Mouse (Mus musculus): ENCODE data around the gene Tmx4.
A peak's percentile ranks its signal among the peaks of the same experiment; 100 is the strongest.
"Not testable (repeated sequence)": the region's sequence is repeated elsewhere in the genome, so short reads cannot be mapped to it uniquely, and the experiment has no call there.

The Tmx4 gene

DNA sequence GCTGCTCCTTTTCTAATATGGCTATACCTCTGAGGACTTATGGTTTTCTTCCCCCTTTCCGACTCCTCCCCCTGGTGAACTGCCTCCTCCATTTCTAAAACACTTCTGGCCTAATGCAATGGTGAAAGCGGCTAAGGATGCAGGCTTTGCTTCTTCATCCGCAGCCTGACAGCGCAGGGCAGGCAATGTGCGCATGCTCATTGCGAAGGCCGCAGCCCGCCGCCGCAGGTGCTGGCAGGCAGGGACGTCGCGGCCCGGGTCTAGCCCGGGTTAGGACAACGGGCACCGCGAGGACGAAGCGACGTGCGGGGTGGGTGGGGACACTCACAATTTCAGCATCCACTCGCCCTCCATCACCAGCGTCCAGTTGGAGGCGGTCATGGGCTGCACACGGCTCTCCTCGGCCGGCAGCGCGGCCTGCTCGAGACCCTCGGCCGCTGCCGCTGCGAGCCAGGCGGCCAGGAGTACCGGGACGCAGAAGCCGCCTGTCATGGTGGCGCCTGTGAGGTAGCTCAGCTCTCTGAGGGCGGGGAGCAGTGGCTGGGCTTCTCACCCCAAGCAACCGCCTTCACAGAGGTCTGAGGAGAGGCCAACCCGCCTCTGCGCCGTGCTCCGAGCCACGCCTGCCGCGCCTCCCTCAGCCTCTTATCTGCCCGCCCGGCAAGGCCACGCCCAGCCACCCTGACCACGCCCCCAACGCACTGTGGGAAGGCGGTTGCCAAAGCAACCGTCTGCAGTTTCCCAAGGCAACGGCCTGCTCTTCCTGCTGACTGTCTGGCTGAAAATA lies at the start of gene Tmx4:
TSS of gene Tmx4 (minus strand) at position 632 of the 787 bp plus-strand sequence.
- peak; percentile 98 for DNase-seq (ENCODE audit: low spot score)

DNA sequence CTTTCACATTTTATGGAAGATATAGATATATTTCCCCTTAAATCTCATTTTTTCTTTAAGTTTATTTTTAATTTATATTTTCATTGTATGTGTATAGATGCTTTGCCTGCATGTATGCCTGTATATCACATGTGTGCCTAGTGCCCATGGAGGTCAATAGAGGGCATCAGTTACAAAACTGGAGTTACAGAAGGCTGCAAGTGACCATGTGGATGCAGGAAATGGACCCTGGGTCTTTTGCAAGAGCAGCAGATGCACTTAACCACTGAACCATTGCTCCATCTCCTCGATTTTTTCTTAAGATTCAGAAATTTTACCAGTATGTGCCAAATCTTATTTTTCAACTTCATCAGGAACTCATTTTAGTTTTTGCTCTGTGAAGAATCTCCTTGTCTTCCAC lies 48.2 kb upstream of the Tmx4 start:
- DNase-seq (ENCODE audit: low spot score), result no peak

DNA sequence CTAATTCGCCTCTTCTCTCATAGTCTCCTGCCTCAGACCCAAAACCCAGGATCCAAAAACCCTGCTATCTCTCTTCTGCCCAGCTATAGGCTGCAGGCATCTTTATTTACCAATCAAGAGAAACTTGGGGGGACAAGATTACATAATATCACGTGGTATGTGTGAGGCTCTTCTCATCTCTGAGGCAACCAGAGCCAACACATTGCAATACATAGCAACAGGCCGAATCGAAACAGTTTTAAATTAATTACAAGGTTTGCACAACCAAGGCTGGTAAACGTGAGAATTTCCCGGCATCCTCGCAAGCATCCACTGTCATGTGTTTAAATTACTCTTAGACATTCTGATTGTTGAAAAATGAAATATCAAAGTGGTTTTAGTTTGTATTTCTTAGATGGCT lies 47.1 kb upstream of the Tmx4 start:
- DNase-seq (ENCODE audit: low spot score), result no peak

DNA sequence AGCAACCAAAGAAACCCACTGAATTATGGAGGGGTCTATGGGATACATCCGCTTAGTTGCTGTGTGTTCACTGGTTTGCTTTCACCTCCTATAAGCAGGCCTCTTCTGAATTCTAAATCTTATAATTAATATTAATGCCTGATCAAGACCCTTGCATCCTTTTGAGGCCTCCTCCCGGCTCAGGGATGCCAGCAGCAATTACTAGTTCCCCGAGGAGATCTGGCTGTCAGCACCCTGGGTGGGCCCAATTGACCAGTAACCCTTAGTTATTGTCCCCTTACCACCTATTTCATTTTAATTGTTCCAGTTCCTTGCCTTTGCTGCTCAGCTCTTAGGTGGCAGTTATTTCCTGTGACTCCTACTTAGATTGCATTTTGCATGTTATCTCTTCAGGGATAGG lies 38.4 kb upstream of the Tmx4 start:
- DNase-seq (ENCODE audit: low spot score), result no peak

DNA sequence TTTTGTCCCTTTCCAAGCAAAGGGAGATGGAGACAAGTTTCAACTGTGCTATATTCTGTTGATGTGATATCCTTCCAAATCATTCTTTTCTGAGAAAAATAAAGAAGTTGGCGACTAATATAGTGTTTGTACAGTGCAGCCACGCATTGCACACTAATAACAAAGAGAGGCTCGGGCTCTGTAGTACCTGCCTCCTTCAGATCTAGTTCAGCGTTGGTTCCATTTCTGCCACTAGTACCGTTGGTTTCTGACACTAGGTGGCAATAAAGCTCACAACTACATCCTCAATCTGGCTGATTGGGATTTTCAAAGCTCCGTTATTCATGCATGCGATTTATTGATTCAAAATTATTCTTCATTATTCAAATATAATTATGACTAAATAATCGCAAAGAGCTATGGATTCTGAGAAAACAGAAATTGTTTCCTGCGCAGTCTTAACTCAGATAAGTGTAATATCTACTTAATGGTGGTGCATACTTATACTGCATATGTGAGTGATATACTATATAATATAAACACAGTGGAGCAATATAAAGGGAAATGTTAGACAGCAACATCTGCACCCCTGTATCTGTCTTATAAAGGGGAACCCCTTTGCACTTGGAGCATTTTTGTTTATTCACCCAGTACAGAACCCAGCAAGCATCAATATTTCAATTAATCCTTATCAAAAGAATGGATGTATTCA lies 37.5 kb upstream of the Tmx4 start:
- DNase-seq (ENCODE audit: low spot score), result no peak

DNA sequence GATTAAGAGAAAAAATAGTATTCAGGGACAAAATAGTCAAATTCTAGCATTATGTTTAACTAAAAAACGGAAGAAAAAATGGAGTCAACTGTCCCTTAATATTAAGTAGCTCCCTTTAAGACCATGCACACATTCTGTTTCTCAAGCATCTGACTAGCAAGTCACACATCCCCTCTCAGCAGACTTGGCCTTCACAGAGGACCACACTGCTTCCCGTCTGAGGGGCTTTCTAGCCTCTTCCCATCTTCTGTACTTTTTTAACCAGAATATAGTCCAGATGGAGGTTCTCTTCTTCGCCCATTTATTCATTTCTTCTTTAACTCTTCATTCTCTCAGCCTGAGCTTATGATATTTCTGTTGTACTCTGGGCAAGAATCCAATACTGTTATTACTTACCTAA lies 35.6 kb upstream of the Tmx4 start:
- DNase-seq (ENCODE audit: low spot score), result no peak

DNA sequence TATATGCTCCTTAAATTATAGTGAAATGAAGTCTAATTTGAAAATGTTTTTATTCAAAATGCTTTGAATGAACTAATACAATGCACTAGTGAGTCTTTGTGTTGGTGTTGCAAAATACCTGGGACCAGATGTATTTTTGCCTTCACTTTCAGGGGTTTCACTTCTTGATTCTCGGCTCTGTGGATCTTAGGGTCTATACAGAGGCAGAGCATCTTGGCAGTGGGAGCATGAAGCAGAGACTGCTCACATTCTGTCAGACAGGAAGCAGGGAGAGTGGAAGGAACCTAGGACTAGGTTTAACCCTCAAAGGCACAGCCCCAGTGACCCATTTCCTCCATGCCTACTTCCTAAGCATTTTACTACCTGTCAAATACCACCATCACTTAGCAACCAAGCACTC lies 31.5 kb upstream of the Tmx4 start:
- DNase-seq (ENCODE audit: low spot score), result no peak

DNA sequence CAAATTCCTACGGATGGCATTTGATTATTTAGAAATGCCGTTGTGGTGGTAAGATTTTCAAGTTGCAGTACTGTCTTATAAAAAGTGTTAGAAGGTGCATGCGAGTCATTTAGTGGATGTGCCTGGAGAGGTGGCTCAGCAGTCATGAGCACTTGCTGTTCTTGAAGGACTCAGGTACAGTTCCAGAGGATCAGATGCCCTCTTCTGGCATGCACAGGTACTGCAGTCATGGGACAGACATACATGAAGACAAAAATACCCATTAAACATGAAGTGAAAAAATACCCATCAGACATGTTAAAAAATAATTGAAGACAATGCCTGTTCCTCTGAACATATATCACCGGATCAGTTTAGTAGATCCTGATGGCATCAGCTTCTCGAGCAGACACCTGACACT lies 29.7 kb upstream of the Tmx4 start:
- DNase-seq (ENCODE audit: low spot score), result peak; percentile 16

DNA sequence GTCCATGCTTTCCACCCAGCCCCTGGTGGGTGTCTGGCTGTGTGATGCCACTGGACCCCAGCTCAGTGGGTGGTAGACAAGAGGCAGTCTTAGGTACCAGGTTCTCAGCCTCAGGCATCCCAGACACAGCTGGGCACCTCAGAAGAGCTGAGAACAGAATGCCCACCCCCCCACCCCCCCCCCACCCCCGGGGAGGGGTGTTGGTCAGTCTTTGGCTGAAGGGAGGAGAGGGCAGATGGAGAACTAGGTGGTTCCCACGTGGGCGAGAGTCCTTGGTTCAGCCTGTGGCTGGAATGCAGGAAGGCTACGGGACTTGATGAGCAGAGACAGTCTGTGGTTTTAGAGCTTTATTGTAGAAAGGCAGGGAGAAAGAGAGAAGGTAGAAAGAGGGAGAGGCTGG lies 12.5 kb upstream of the Tmx4 start:
- DNase-seq (ENCODE audit: low spot score), result no peak

DNA sequence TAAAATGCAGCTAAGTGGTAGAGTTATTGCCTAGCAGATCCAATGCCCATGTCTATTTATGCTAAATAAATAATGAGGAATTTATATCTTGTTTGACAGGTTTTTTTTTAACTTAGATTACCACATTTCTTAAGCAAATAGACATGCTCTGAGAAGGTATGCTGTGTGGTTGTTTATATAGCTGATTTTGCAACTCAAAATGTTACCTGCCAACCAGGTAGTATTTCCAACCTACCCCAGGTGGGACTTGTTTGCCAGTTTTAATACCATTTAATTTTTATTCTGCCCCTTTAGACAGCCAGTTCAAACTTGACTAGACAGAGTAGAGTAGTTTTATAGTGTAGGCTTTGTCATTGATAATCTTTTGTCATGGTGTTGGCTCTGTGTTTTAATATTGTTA lies 10.7 kb upstream of the Tmx4 start:
- DNase-seq (ENCODE audit: low spot score), result no peak

DNA sequence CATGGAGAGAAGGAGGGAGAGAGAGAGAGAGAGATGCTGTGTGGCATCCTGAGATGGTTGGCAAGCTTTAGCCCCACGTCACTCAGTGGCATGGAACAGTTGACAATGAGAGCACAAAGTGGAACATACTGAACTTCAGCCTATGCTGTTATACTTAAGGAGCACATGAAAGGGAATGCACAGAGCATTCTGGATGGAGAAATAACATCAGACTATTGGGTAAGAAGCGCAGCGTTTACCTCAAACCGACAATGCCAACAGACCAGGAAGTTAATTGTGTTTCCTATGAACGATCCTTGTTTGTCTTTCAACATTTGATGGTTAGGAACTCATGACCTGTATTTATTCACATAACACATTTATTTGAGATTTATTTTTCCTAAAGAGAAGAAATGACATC lies 8.8 kb upstream of the Tmx4 start:
- DNase-seq (ENCODE audit: low spot score), result no peak

DNA sequence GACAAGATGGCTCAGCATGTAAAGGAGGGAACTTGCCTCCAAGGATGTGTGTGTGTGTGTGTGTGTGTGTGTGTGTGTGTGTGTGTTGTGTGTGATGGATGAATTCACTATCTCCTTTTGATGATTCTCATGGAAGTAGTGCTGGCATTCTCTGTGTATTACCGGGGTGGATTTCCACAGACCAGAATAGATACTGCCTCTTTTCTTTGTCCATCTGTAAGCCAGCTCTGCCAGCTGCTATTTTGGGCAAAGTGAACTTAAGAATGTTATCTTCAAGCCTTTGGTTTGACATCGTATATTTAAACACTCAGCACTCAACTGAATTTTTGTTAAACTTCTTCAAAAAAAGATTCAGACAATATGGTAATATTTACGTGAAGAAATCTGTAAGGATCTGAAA lies 5.1 kb upstream of the Tmx4 start:
- no peak for DNase-seq (ENCODE audit: low spot score)

DNA sequence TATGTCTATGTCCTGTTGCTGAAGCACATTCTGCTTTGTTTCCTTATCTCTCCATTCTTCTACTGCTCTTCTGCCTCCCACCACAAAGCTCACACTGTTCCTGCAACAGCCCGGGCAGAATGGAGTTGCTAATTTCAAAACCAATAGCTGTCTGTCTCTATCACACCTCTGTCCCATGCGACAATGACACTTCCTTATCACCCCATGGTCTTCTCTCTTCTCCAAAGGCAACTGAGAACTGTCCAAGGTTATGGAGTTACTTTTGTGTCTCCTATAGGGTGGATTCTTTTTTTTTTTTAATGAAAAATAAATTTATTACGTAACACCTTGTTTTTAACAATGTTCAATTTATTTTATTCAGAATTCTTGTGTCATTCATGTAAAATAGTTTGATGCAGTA lies 1.8 kb upstream of the Tmx4 start:
- no peak for DNase-seq (ENCODE audit: low spot score)

DNA sequence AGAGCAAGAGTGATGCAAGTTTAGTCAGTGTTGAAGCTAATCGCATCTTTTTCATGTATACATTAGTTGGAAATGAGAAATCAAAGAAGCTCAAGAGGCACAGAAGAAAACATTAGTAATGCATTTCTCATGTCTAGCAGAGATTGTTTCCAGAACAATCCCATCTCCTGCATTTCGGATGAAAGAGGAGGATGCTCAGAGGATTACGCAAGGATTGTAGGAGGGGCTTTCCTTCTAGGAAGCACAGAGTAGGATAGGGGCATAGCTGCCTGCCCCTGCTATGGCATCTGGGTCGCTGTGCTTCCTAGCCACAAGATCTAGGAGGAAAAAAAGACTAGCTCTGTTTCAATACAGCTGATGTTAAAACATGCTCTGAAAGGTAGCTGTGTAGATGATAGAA lies 1.2 kb upstream of the Tmx4 start:
- no peak for DNase-seq (ENCODE audit: low spot score)

DNA sequence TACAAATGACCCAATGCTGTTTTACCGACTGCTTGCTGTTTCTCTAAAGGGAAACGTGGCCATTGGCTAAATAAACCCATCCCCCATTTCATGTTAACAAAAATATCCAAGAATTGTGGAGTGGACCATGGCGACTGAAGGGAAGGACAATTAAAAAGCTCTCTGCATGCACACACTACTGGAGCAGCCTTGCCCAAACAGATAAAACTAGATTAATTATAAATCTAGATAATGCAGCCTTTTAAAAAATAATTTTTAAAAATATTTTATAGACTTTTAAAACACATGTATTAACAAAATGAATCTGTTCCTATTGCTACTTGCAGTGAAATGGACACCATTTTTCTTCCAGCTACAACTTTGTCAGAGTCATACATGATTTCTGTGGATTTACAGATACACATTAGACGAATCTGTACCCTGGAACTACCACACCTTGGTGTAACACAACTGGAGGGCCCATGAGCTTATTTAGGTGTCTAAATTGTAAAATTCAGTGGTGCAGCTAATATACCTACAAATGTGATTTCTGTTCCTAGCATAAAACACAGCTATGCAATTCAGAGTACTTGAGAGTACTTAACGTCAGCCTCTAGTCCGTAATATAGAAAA lies 462 bp upstream of the Tmx4 start:
- DNase-seq (ENCODE audit: low spot score), result no peak

DNA sequence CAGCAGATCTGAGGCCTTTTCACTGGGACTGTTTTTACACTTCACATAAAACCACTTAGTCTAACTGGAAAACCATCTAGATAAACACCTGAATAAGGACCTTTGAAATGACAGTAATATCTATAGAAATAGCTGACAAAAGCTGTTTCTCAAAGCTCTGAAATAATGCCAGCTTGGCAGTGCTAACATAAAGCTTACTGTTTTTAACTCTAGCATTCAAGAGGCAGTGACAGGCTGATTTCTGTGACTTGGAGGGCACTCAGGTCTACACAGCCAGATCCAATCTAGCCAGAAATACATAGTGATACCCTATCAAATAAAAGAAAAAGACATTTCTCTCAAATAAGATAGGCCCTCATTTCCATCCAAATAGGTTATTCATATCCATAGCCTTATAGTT lies 1.6 kb downstream of the Tmx4 start:
- no peak for DNase-seq (ENCODE audit: low spot score)

DNA sequence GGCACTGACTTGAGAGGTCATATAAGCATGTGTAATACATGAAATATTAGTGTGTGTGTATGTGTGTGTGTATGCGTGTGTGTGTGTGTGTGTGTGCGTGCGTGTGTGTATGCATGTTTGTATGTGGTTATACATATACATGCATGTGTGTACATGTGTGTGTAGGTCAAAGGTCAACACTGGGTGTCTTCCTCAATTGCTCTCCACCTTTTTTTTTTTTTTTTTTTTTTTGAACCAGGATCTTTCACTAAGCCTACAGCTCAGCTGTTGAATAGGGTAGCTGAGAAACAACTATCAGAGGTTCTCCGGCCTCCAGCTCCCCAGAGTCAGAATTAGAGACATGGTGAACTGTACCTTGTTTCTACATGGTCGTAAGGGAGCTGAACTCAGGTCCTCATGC lies 2.6 kb downstream of the Tmx4 start:
- no peak for DNase-seq (ENCODE audit: low spot score)

DNA sequence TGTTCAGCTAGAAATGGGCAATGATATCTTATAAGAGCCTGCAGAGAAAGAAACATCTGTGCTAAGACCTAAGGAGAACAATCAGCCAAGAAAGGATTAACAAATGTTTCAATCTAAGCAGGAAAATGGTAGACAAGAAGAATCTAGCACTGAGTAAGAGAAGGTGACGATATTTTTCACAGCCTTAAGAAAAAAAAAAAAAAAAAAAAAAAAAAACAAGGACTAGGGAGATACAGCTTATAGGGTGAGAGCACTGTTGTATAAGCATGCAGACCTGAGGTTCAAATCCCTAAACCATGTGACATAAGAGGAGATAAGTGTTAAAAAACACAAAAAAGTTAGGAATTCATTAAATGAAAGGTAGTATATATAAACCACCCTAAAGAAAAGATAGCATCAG lies 3.5 kb downstream of the Tmx4 start:
- no peak for DNase-seq (ENCODE audit: low spot score)

DNA sequence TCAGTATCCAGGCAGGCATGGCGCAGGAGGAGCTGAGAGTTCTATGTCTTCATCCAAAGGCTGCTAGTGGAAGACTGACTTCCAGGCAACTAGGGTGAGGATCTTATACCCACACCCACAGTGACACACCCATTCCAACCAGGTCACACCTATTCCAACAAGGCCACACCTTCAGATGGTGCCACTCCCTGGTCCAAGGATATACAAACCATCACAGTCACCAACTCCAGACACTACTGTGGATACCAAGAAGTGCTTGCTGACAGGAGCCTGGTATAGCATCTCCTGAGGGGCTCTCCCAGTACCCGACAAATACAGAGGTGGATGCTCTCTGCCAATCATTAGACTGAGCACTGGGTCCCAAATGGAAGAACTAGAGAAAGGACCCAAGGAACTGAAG lies 15.4 kb downstream of the Tmx4 start:
- DNase-seq (ENCODE audit: low spot score), result not testable (repeated sequence)

DNA sequence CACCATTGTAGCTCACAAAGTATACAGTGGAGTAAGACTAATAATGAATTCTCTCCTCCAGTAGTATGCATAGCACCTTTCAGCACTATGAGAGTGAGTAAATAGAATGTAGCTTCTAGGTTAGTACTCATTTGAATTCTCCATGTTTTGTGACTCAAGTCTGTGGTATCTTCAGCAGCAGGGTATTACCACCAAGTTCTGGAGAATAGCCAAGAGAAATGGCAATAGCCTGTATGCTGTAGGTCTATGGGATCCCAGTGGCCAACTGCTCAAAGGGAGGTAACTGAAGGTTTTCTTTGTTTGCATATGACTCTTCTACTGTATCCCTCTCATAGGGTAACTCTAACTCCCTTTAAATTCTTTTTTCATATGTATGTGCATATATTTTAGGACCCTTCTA lies 39.0 kb downstream of the Tmx4 start:
- DNase-seq (ENCODE audit: low spot score), result no peak

DNA sequence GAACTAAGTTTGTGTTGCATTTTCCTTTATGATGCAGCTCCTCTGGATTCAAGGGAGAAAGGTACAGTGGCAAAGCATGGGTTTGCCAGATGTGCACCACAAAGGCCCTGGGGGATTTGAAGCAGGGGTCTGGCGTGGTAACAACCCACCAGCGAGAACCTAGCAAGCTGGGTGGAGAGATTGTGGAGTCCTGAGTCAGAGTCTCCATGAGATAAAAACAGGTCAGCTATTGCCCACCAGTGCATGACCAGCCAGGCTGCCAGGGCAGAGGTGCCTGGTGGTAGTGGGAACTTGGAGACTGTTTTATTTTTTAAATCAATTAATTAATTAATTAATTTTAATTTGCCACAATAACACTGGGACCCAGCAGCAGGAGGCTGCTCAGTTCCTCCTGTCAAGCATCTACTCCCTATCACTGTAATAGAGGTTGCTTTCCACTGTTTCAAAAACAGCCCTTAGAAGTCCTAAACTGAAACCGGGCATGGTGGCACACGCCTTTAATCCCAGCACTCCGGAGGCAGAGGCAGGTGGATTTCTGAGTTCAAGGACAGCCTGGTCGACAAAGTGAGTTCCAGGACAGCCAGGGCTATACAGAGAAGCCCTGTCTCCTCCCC lies 52.8 kb downstream of the Tmx4 start:
- no peak for DNase-seq (ENCODE audit: low spot score)

DNA sequence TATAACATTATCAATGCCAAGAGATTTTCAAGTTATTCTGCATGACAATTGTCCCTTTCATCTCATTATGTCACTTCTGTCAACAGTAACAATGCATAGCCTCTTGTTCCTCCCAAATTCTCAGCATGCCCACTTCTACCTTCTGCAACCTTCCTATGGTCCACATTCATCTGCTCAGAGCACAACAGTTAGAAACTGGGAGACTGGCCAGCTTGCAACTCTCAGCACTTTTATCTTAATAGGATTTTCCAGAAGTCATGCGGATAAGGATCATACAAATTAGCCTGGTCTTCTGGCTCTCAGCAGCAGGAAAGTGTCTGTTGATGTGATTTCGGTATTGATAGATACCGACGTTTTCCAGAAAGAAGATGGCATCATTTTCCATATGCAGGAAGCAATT lies 58.7 kb downstream of the Tmx4 start:
- DNase-seq (ENCODE audit: low spot score), result no peak

DNA sequence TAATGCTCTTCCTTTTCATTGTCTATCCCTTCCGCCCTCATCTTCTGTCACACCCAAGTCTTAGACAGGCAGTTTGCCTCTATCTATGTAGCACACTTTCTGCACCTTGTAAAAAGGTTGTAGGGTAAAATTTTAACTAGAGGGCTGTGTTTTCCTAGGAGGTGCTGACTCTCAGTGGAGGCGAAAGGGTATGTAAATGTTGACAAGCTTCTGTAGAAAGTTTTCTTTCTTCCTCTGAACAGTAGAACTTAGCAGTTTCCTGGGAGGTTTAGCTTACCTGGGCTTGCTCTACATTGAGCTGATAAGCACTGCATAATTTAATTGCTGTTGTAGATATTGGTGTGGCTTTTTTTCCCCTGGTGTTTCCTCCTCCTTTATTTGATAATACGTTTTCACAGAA lies 84.5 kb downstream of the Tmx4 start:
- no peak for DNase-seq (ENCODE audit: low spot score)

Data from testis, postnatal 14 days (tissue).